Mouse (Mus musculus) kidney, postnatal 0 days (tissue): ENCODE data around the gene Atp5g2. TPM values are rescaled to one million over a fixed set of nuclear protein-coding genes. Genes with fewer than 3 reads are reported as not detected.
A peak's percentile ranks its signal among the peaks of the same experiment; 100 is the strongest.

Source experiments
- ATAC-seq: fragments of 200-750 bp; cut with Nextera tagmentation; replicated peaks from 2 replicates; pipeline ENCODE4 v1.8.0; 2017; ENCODE audit warnings: low read depth, moderate number of reproducible peaks, moderate TSS enrichment, moderate library complexity; ENCODE audit not compliant: low FRiP score
- DNase-seq: peaks from one replicate; pipeline ENCODE4 v3.0.0-alpha.2; 2016; ENCODE audit warnings: low spot score
- H3K27ac ChIP-seq: fragments of 300-500 bp; sonication (generic); 2 replicates; pipeline ENCODE4 v1.5.1; 2014; ENCODE audit warnings: mild to moderate bottlenecking
- H3K27me3 ChIP-seq: fragments of 300-500 bp; sonication (generic); 2 replicates; pipeline ENCODE4 v1.6.1; 2014; ENCODE audit warnings: low read length, mixed read lengths; ENCODE audit not compliant: insufficient read depth
- H3K36me3 ChIP-seq: fragments of 300-500 bp; sonication (generic); 2 replicates; pipeline ENCODE4 v1.6.1; 2014; ENCODE audit warnings: low read length, mixed read lengths; ENCODE audit not compliant: insufficient read depth
- H3K4me1 ChIP-seq: fragments of 300-500 bp; sonication (generic); replicated peaks from 2 replicates; pipeline ENCODE4 v1.6.1; 2014; ENCODE audit warnings: antibody characterized with exemption, low read length, mixed read lengths; ENCODE audit not compliant: insufficient read depth
- H3K4me2 ChIP-seq: fragments of 300-500 bp; sonication (generic); 2 replicates; pipeline ENCODE4 v1.6.1; 2014; ENCODE audit warnings: mild to moderate bottlenecking, low read length, moderate library complexity, mixed read lengths
- H3K4me3 ChIP-seq: fragments of 300-500 bp; sonication (generic); replicated peaks from 2 replicates; pipeline ENCODE4 v1.5.1; 2014; ENCODE audit warnings: low read depth, low read length
- H3K9ac ChIP-seq: fragments of 300-500 bp; sonication (generic); 2 replicates; pipeline ENCODE4 v1.6.1; 2014; ENCODE audit warnings: low read depth, low read length
- H3K9me3 ChIP-seq: fragments of 300-500 bp; sonication (generic); replicated peaks from 2 replicates; pipeline ENCODE4 v1.6.1; 2016; ENCODE audit warnings: low read length, inconsistent platforms, mixed read lengths
- CTCF ChIP-seq: IDR thresholded peaks from 2 replicates; pipeline ENCODE4 v1.5.1; 2016; ENCODE audit warnings: antibody characterized with exemption, low read depth, mild to moderate bottlenecking, moderate library complexity
- WGBS: fragments of 180-500 bp; shearing (Covaris S2); extraction: QIAGEN DNeasy Blood & Tissue Kit; methylation state at CpG from one replicate; pipeline ENCODE4 v1.1.7; 2014; 5-methylcytosine and 5-hydroxymethylcytosine counted together
- polyA plus RNA-seq: library from polyadenylated mRNA; unstranded; fragments of >200 nt; fragmentation: Nextera tagmentation; extraction: Ambion mirVana; gene quantifications from 2 replicates; pipeline ENCODE4 v1.2.1, GENCODE M21; 2015

Atp5g2 gene
- polyA plus RNA-seq, 1 experiment from 2014 or later = 102 TPM

GRCm38 (mm10) chr15:102692991-102693411, 20.8 kb upstream of the Atp5g2 start:
- peaks cover 42% of the 10 kb centered on the region for H3K27me3 ChIP-seq
- H3K27ac ChIP-seq = no peak overlapping the region
- H3K9ac ChIP-seq = peak overlapping the region; percentile 40; the same call in 1 of the 2 replicates
- TF ChIP-seq CTCF = peak; percentile 82
- WGBS = under 1% methylated on average over 32 of the region's 32 CpGs
- H3K36me3 ChIP-seq = no peaks in the 10 kb centered on the region
- ATAC-seq (peak; percentile 61; the same call in 1 of the 2 replicates), DNase-seq (peak; percentile 72)
- H3K4me1 ChIP-seq = peaks cover 6% of the 10 kb centered on the region; the same call in 1 of the 2 replicates
- peak overlapping the region; percentile 44 for H3K4me3 ChIP-seq
- no peaks in the 10 kb centered on the region for H3K9me3 ChIP-seq
- H3K4me2 ChIP-seq = peak overlapping the region; percentile 96

GRCm38 (mm10) chr15:102692321-102692804, 20.2 kb upstream of the Atp5g2 start:
- H3K4me2 ChIP-seq = peak overlapping the region; percentile 96
- H3K27ac ChIP-seq = no peak overlapping the region
- DNase-seq (peak; percentile 47), ATAC-seq (no peak; the same call in 1 of the 2 replicates)
- no peak overlapping the region for H3K9ac ChIP-seq
- H3K9me3 ChIP-seq = no peaks in the 10 kb centered on the region
- 3% methylated on average over 26 of the region's 26 CpGs for WGBS
- no peaks in the 10 kb centered on the region for H3K36me3 ChIP-seq
- H3K4me1 ChIP-seq = peaks cover 6% of the 10 kb centered on the region; the same call in 1 of the 2 replicates
- H3K27me3 ChIP-seq = peaks cover 37% of the 10 kb centered on the region
- H3K4me3 ChIP-seq = peak overlapping the region; percentile 44
- no peak for TF ChIP-seq CTCF

- H3K4me3 ChIP-seq = no peak overlapping the region
- no peak overlapping the region for H3K9ac ChIP-seq
- ATAC-seq (no peak), DNase-seq (no peak)
- WGBS = 28% methylated on average over 4 of the region's 4 CpGs
- no peak overlapping the region for H3K4me2 ChIP-seq
- no peak overlapping the region for H3K27ac ChIP-seq
- no peak for TF ChIP-seq CTCF
- H3K27me3 ChIP-seq = 0 out of 2 replicates have a peak, but pooled peaks cover 4% of the 10 kb centered on the region
- no peaks in the 10 kb centered on the region for H3K4me1 ChIP-seq
- H3K36me3 ChIP-seq = no peaks in the 10 kb centered on the region
- H3K9me3 ChIP-seq = no peaks in the 10 kb centered on the region
Measured at GRCm38 (mm10) chr15:102685791-102686190, 13.6 kb upstream of the Atp5g2 start.

GRCm38 (mm10) chr15:102683670-102684069, 11.5 kb upstream of the Atp5g2 start:
- no peak overlapping the region for H3K27ac ChIP-seq
- no peaks in the 10 kb centered on the region for H3K9me3 ChIP-seq
- no peaks in the 10 kb centered on the region for H3K4me1 ChIP-seq
- no peaks in the 10 kb centered on the region for H3K36me3 ChIP-seq
- no peak overlapping the region for H3K9ac ChIP-seq
- no peak overlapping the region for H3K4me3 ChIP-seq
- no peak for ATAC-seq
- WGBS = 25% methylated on average over 1 of the region's 1 CpGs
- H3K4me2 ChIP-seq = no peak overlapping the region
- peak; percentile 57 for DNase-seq
- TF ChIP-seq CTCF = peak; percentile 56
- no peaks in the 10 kb centered on the region for H3K27me3 ChIP-seq

GRCm38 (mm10) chr15:102676345-102676744, 4.2 kb upstream of the Atp5g2 start:
- Histone ChIP-seq H3K4me2 (no peak overlapping the region), H3K27me3 (no peaks in the 10 kb centered on the region), H3K36me3 (no peaks in the 10 kb centered on the region), H3K9me3 (no peaks in the 10 kb centered on the region), H3K4me3 (no peak overlapping the region), H3K9ac (no peak overlapping the region), H3K27ac (no peak overlapping the region), H3K4me1 (0 out of 2 replicates have a peak, but pooled peaks cover 10% of the 10 kb centered on the region)
- ATAC-seq (no peak), DNase-seq (no peak)
- 90% methylated on average over 2 of the region's 2 CpGs for WGBS
- peak; percentile 56 for TF ChIP-seq CTCF

DNA sequence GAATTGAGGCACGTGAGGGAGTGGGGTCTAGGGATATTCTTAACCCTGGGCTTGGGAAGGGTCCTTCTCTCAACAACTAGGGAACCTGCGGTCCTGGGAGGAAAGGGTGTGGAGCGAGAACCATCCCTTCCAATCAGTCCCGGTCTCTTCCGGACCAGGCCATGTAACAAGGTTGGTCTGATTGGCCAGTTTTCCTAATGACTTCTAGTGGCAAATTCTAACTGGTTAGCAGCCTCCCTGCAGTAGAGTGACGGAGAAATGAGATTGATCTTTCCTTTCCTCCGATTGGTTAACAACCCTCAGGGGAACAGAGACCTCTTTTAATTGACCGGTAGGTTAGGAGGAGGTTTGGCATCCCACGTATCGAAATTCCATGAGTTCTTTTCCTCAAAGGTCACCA, 1.4 kb upstream of the Atp5g2 start:
- DNase-seq (peak; percentile 95), ATAC-seq (peak; percentile 53)
- Histone ChIP-seq H3K27ac (peak overlapping the region; percentile 99; the same call in 1 of the 2 replicates), H3K9me3 (no peaks in the 10 kb centered on the region), H3K4me3 (peak overlapping the region; percentile 62; the same call in 1 of the 2 replicates), H3K36me3 (no peaks in the 10 kb centered on the region), H3K9ac (no peak overlapping the region), H3K4me2 (peak overlapping the region; percentile 89), H3K27me3 (no peaks in the 10 kb centered on the region), H3K4me1 (peaks cover 10% of the 10 kb centered on the region; the same call in 1 of the 2 replicates)
- WGBS = 4% methylated on average over 10 of the region's 10 CpGs
- no peak for TF ChIP-seq CTCF
